10 mouse cellular contexts compared by ENCODE assay signal in the genomic region with DNA sequence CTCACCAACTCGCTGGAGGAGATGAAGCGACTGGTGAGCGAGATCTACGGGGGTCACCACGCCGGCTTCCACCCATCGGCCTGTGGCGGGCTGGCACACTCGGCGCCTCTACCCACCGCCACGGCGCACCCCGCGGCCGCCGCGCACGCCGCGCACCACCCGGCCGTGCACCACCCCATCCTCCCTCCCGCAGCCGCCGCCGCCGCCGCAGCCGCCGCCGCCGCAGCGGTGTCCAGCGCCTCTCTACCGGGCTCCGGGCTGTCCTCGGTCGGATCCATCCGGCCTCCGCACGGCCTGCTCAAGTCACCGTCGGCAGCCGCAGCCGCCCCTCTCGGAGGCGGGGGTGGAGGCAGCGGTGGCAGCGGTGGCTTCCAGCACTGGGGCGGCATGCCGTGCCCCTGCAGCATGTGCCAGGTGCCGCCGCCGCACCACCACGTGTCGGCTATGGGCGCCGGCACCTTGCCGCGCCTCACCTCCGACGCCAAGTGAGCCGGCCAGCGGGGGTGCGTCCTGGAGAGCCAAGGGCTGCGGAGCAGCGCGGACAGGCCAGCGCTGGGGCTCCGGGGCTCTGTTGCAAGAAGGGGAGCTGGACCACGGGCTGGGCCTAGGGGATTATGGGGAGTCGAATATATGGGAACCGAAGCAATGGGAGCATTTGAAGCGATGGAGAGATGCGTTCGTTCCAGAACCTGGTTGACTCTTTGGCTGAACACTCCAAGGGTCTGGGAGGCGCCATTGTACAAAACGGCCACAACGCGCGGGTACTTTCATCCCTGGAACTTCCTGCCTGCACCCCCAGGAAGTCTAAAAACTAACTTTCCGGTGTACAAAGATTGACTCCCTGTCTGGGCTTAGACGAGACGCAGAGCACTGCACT. TPM values are rescaled to one million over a fixed set of nuclear protein-coding genes. Genes with fewer than 3 reads are reported as not detected.
DNase-seq lines count a peak whose midpoint lies in the region; ATAC-seq lines count a peak whose summit lies in the region.
"Had no signal": no experiment of that assay in that cellular context is flagged by ENCODE, and none has a peak within 500 bp of the region (broad histone marks: within the 10 kb centered on the region; RNA-seq: fewer than 3 reads in every experiment).

No protein-coding gene starts in this region.

- H3K4me3 ChIP-seq in heart, embryonic 13.5 days = peak overlapping the region; percentile 43
- H3K4me3 ChIP-seq in limb, embryonic 12.5 days (replicated peaks) = peak overlapping the region; percentile 21
- H3K4me3 ChIP-seq: erythroblast, embryonic 14.5 days had no signal

- H3K4me2 ChIP-seq in heart, embryonic 13.5 days = peak overlapping the region; percentile 45
- peak overlapping the region; percentile 35 for H3K4me2 ChIP-seq in limb, embryonic 12.5 days

- no peak for DNase-seq in heart, postnatal 14 days
- peak; percentile 45 for DNase-seq in thymus, postnatal 4 days
- DNase-seq in thymus, adult 18-20 months = no peak
- no peak for DNase-seq in T-cell, adult 2 months (ENCODE audit: low spot score)
- DNase-seq in right cerebral cortex, postnatal 4 days = no peak
- no peak for DNase-seq in layer of hippocampus, postnatal 36 days

- no peak for ATAC-seq in heart, embryonic 13.5 days (ENCODE audit: extremely low read depth, insufficient number of reproducible peaks, low FRiP score, low TSS enrichment)
- ATAC-seq in limb, embryonic 12.5 days (ENCODE audit: insufficient number of reproducible peaks, insufficient read depth, low FRiP score, low TSS enrichment, low read depth) = no peak

- no peak overlapping the region for H3K27ac ChIP-seq in heart, embryonic 13.5 days (replicated peaks)
- no peak overlapping the region for H3K27ac ChIP-seq in limb, embryonic 12.5 days

- intact Hi-C loops in heart, postnatal 14 days (cut with DNase I) = no loop called here

- peaks cover 37% of the 10 kb centered on the region for H3K4me1 ChIP-seq in heart, embryonic 13.5 days
- peaks cover 38% of the 10 kb centered on the region for H3K4me1 ChIP-seq in limb, embryonic 12.5 days (replicated peaks)

- H3K27me3 ChIP-seq in heart, embryonic 13.5 days (replicated peaks) = peaks cover 100% of the 10 kb centered on the region
- peaks cover 100% of the 10 kb centered on the region for H3K27me3 ChIP-seq in limb, embryonic 12.5 days

- no peak overlapping the region for H3K9ac ChIP-seq in heart, embryonic 13.5 days
- no peak overlapping the region for H3K9ac ChIP-seq in limb, embryonic 12.5 days (replicated peaks)

- WGBS in heart, embryonic 13.5 days = 1% methylated on average over 83 of the region's 85 CpGs
- under 1% methylated on average over 82 of the region's 85 CpGs for WGBS in limb, embryonic 12.5 days

- H3K9me3 ChIP-seq in heart, embryonic 13.5 days = no peaks in the 10 kb centered on the region
- no peaks in the 10 kb centered on the region for H3K9me3 ChIP-seq in limb, embryonic 12.5 days

- H3K36me3 ChIP-seq in heart, embryonic 13.5 days = no peaks in the 10 kb centered on the region
- H3K36me3 ChIP-seq in limb, embryonic 12.5 days = no peaks in the 10 kb centered on the region

RNA-seq across cellular contexts. Expression of gene Olig2, which starts 1.9 kb away (rescaled TPM):
- not detected in 2 replicates for polyA plus RNA-seq in heart, embryonic 13.5 days (2015; fragmentation: Nextera tagmentation; extraction: Ambion mirVana)
- not detected for total RNA-seq in heart, postnatal 14 days (2021)
- 0.13 TPM in 1 of 2 replicates, not detected in the other for polyA plus RNA-seq in limb, embryonic 12.5 days (2016; fragmentation: Nextera tagmentation; extraction: Ambion mirVana)
- total RNA-seq in layer of hippocampus, postnatal 36 days (2021) = 10 to 100 TPM; 29.1 to 33.7 TPM
- polyA plus RNA-seq: C2C12; erythroblast, embryonic 14.5 days had no signal

RNA-seq across cellular contexts. Expression of gene Olig1, which starts 42.5 kb away (rescaled TPM):
- 0.15 TPM in 1 of 2 replicates, not detected in the other for polyA plus RNA-seq in heart, embryonic 13.5 days (2015; fragmentation: Nextera tagmentation; extraction: Ambion mirVana)
- total RNA-seq in heart, postnatal 14 days (2021) = not detected
- polyA plus RNA-seq in limb, embryonic 12.5 days (2016; fragmentation: Nextera tagmentation; extraction: Ambion mirVana) = 0.09 TPM in 1 of 2 replicates, not detected in the other
- 100 to 1,000 TPM; 128 to 134 TPM for total RNA-seq in layer of hippocampus, postnatal 36 days (2021)
- polyA plus RNA-seq: C2C12; erythroblast, embryonic 14.5 days had no signal

Comparison
In these comparisons a context has a peak if more than half of its experiments do, and no peak if none do; other contexts are left out.
1. RNA of gene Olig2, which starts 1.9 kb away (total RNA-seq): 29.1 to 33.7 TPM in layer of hippocampus, postnatal 36 days; not detected in heart, postnatal 14 days; every median in the first group is over 10 times any median in the second.
2. RNA of gene Olig1, which starts 42.5 kb away (total RNA-seq): 128 to 134 TPM in layer of hippocampus, postnatal 36 days; not detected in heart, postnatal 14 days; every median in the first group is over 100 times any median in the second.